Mouse (Mus musculus): ENCODE results near the gene Ppp6r2.

Gene Ppp6r2

DNA sequence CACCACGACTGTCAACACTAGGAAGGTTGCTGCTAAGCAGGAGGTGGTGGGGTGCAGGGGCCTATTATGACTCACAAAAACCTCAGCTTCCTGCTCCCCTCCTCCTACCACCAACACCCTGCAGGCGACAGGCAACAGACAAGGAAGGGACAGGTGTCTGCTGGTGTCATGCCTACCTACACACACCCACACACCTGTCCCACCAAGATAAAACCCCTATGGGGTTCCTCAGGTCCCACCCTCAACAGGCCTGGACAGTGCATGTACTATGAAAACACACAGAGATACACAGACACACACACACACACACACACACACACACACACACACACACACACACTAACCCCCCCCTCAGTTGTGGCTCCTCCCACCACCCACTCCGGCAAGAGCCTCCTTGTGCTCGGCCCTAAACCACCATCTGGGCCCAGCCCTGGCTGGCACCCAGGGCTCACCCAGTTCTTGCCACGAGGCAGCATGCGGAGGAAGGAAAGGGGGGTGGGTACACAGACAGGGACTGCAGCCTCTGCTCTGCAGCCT is 98.7 kb downstream of the Ppp6r2 start:
- no peak for DNase-seq (ENCODE audit: low spot score)

- DNase-seq (ENCODE audit: low spot score) = no peak
Measured at GRCm38 (mm10) chr15:89313359-89313758, 102.0 kb downstream of the Ppp6r2 start.

DNA sequence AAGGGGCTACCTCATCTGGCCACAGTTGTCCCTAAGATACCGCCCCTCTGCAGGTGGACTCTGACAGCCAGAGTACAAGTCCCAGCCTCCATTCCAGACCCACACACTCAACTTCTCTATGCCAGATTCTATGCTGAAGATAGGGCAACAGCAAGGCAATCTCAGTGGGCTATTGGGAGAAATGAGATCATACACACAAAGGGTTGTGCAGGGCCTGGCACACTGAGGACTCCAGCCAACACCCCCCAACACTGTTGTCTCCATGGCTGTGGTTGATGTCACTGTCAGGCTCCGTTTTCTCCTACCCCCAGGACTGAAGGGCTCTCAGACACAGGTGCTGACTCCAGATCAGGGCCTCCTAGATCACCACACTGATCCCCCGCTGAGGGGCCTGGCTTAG is 102.8 kb downstream of the Ppp6r2 start:
- no peak for DNase-seq (ENCODE audit: low spot score)

GRCm38 (mm10) chr15:89314511-89315189 is 103.3 kb downstream of the Ppp6r2 start:
- DNase-seq (ENCODE audit: low spot score) = peak; percentile 35

DNA sequence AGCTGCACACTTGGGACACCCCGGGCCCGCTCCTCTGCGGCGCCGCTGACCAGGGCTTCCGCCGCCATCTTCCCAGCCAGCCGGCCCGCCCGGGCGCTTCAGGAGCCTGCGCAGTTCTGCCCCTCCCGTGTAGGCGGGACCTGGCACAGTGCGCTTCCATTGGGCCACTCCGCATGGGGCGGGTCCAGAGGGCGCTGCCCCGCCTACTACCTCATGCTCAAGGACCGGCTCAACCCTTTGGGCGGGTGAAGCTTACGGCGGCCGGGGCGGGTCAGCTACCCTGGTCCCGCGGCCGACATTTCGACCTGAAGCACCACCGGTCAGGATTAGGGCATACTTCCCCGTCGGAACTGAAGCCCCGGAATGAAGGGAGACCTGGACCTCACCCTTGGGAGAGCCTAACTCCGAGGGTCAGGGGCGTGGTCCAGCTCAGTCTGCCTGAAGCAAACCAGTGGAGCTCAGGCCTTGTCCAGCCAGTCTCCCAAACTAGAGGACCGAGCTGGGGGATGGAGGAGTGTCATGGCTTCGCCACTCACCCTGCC is 103.9 kb downstream of the Ppp6r2 start, which contains the start of gene Sbf1:
TSS of gene Sbf1 (minus strand) at position 122 of the 542 bp plus-strand sequence.
- DNase-seq (ENCODE audit: low spot score) = peak; percentile 98

GRCm38 (mm10) chr15:89316146-89316545 is 104.8 kb downstream of the Ppp6r2 start:
- peak; percentile 25 for DNase-seq (ENCODE audit: low spot score)

DNA sequence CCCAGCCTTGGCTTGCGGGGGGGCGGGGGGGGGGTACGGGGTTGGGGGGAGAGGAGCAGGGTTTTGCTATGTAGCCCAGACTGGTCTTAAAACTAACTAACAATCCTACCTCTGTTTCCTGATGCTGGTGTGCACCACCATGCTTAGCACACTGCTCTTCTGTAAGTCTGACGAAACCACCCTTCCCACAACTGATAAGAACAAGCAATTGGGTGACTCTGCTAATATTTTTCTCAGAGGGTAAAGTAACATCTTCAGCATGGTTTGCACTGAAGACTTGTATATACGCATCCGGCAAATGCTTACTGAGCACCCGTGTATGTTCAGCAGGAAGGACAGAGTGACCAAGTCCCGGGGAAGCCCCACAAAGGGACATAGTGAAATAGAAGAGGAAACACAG is 109.9 kb downstream of the Ppp6r2 start:
- DNase-seq (ENCODE audit: low spot score) = no peak

GRCm38 (mm10) chr15:89322670-89323522 is 111.5 kb downstream of the Ppp6r2 start, which contains the start of gene Adm2:
Gene Adm2 (plus strand): TSS chr15:89322720.
- peak; percentile 34 for DNase-seq (ENCODE audit: low spot score)

DNA sequence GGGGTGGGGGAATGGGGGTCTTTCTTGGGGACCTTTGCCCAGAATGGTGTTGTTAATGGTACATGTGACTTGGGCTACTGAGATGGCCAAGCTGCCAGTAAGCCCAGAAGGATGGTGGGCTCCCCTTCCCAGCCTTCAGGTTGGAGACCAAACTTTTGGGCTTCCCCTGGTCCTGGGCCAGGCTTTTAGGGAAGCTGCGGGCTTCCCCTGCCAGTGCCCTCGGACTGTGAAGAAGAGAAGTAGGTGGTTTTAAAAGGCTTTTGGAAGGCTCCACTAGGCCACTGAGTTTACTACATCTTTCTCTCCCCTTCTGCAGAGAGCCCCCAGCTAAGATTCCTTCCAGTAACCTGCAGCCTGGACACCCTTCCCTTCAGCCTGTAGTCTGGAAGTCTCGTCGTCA is 112.3 kb downstream of the Ppp6r2 start:
- no peak for DNase-seq (ENCODE audit: low spot score)

GRCm38 (mm10) chr15:89326441-89326840 is 115.1 kb downstream of the Ppp6r2 start:
- no peak for DNase-seq (ENCODE audit: low spot score)

GRCm38 (mm10) chr15:89334271-89334670 is 122.9 kb downstream of the Ppp6r2 start, which contains the start of gene Miox:
Gene Miox (plus strand): TSS chr15:89334398.
- DNase-seq (ENCODE audit: low spot score) = no peak

- no peak for DNase-seq (ENCODE audit: low spot score)
Measured at GRCm38 (mm10) chr15:89334774-89335537, 123.6 kb downstream of the Ppp6r2 start.

GRCm38 (mm10) chr15:89336422-89336821 is 125.1 kb downstream of the Ppp6r2 start:
- DNase-seq (ENCODE audit: low spot score) = no peak
